Mouse (Mus musculus) hindbrain, embryonic 14.5 days (tissue): Measurements from ENCODE around the gene Scyl1. TPM values are rescaled to one million over a fixed set of nuclear protein-coding genes. Genes with fewer than 3 reads are reported as not detected.
A peak's percentile ranks its signal among the peaks of the same experiment; 100 is the strongest.

Source experiments
- ATAC-seq: fragments of 200-750 bp; cut with Nextera tagmentation; 2 replicates; pipeline ENCODE4 v1.8.0; 2017; ENCODE audit warnings: moderate number of reproducible peaks, mild to moderate bottlenecking, moderate TSS enrichment, moderate library complexity; ENCODE audit not compliant: low FRiP score
- DNase-seq: peaks from one replicate; pipeline ENCODE4 v3.0.0-alpha.2; 2015; ENCODE audit warnings: low spot score
- H3K27ac ChIP-seq: fragments of 300-500 bp; sonication (generic); 2 replicates; pipeline ENCODE4 v1.5.1; 2014; ENCODE audit warnings: mild to moderate bottlenecking, moderate library complexity
- H3K27me3 ChIP-seq: fragments of 300-500 bp; sonication (generic); 2 replicates; pipeline ENCODE4 v1.6.1; 2014; ENCODE audit warnings: mild to moderate bottlenecking, low read length, mixed read lengths; ENCODE audit not compliant: control insufficient read depth, insufficient read depth
- H3K36me3 ChIP-seq: fragments of 300-500 bp; sonication (generic); replicated peaks from 2 replicates; pipeline ENCODE4 v1.6.1; 2014; ENCODE audit not compliant: control insufficient read depth, insufficient read depth
- H3K4me1 ChIP-seq: fragments of 300-500 bp; sonication (generic); replicated peaks from 2 replicates; pipeline ENCODE4 v1.6.1; 2014; ENCODE audit warnings: antibody characterized with exemption, low read length, mixed read lengths; ENCODE audit not compliant: control insufficient read depth, insufficient read depth
- H3K4me2 ChIP-seq: fragments of 300-500 bp; sonication (generic); replicated peaks from 2 replicates; pipeline ENCODE4 v1.6.1; 2014; ENCODE audit warnings: mild to moderate bottlenecking, moderate library complexity
- H3K4me3 ChIP-seq: fragments of 300-500 bp; sonication (generic); replicated peaks from 2 replicates; pipeline ENCODE4 v1.5.1; 2014; ENCODE audit warnings: mild to moderate bottlenecking, low read length
- H3K9ac ChIP-seq: fragments of 300-500 bp; sonication (generic); 2 replicates; pipeline ENCODE4 v1.6.1; 2014
- H3K9me3 ChIP-seq: fragments of 300-500 bp; sonication (generic); 2 replicates; pipeline ENCODE4 v1.6.1; 2016; ENCODE audit warnings: low read length; ENCODE audit not compliant: control insufficient read depth
- WGBS: fragments of 180-500 bp; shearing (Covaris S2); extraction: QIAGEN DNeasy Blood & Tissue Kit; methylation state at CpG from one replicate; pipeline ENCODE4 v1.1.7; 2014; 5-methylcytosine and 5-hydroxymethylcytosine counted together
- polyA plus RNA-seq: library from polyadenylated mRNA; unstranded; fragments of >200 nt; fragmentation: Nextera tagmentation; extraction: Ambion mirVana; gene quantifications from 2 replicates; pipeline ENCODE4 v1.2.1, GENCODE M21; 2014

Gene Scyl1
- polyA plus RNA-seq, 1 experiment from 2014 or later, result 73.5 TPM

DNA sequence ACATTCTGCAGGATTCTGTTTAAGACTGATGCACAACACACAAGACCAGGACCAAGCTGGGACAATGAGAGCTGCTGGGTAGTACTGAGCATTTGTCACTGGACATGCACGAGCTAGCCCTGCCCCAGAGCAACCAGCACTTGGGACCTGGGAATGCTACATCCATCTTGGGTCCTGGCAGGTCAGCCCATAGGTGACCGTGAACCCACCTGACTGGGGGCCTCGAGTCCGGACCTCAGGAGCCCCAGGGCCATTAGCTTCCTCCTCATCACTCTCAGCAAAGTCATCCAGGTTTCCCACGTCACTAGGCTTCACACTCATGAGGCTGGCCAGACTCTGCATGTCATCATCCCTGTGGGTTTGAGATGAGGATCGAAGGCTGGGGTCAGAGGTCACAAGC, 50.0 kb downstream of the Scyl1 start:
- H3K9ac ChIP-seq, result no peak overlapping the region
- H3K9me3 ChIP-seq, result no peaks in the 10 kb centered on the region
- DNase-seq (no peak), ATAC-seq (no peak)
- H3K36me3 ChIP-seq, result peaks cover 83% of the 10 kb centered on the region
- H3K4me3 ChIP-seq, result no peak overlapping the region
- 93% methylated on average over 6 of the region's 6 CpGs for WGBS
- peaks cover 23% of the 10 kb centered on the region for H3K4me1 ChIP-seq
- no peak overlapping the region for H3K27ac ChIP-seq
- no peak overlapping the region for H3K4me2 ChIP-seq
- no peaks in the 10 kb centered on the region for H3K27me3 ChIP-seq

DNA sequence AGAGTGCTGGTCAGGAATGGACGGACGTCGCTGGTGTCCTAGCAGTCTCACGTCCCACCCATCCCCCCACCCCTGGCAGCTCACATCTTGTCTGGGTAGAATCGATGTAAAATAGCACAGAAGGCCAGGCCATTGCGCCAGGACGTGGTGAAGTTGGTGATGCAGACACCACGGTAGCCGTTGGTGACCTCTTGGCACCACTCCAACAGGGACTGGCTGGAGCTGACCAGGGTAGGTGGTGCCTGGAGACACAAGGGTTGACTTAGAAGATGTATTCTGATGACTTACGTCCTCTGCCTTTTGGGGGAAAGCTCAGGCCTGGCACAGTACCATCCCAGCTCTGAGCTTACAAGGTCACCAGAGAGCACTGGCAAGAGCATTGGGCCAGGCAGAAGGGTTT, 54.3 kb downstream of the Scyl1 start:
- Histone ChIP-seq H3K27me3 (no peaks in the 10 kb centered on the region), H3K9ac (no peak overlapping the region), H3K9me3 (no peaks in the 10 kb centered on the region), H3K36me3 (peaks cover 78% of the 10 kb centered on the region), H3K27ac (no peak overlapping the region), H3K4me1 (peaks cover 14% of the 10 kb centered on the region), H3K4me3 (no peak overlapping the region), H3K4me2 (no peak overlapping the region)
- DNase-seq, result no peak
- WGBS, result 48% methylated on average over 10 of the region's 10 CpGs
- ATAC-seq, result no peak

DNA sequence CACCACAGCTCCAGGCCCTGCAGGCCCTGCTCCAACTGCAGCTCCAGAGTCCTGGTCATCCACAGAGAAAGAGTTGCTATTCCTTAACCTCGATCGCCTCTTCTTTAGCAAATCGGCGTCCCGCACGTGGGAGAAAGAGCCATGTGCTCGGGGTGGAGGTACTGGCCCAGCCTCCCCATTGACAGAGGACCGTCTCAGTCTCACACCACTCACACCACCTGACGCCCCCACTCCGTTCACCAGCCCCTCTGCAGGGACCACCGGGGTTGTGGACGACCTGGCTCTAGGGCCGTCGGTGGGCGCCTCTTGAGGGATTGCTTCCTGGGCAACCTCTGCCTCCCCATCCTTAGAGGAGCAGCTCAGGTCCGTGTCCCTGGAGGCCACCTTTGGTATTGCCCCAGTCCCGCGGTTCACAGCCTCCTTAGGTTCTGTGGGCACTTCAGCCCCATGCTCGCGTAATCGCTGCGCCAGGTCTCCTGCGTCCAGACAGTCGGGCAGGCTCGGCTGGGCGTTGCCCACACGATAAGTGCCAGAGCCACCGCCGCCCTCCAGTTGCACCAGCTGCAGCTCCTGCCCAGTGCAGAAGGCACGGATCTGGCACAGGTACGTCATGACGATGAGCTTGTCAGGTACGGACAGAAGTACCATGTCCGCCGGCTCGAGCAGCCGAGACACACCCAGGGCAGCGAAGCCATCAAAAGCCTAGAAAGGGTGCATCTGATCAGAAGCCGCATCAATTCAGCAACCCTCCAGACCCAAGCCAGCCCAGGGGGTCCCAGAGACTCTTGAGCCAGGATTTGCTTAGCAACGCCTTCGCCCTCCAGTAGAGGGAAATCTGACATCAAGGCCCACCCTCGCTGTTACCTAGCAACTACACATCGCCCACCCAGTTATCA, 55.2 kb downstream of the Scyl1 start:
- Histone ChIP-seq H3K27ac (no peak overlapping the region), H3K4me3 (peak overlapping the region; percentile 11; the same call in 1 of the 2 replicates), H3K4me2 (peak overlapping the region; percentile 42), H3K36me3 (peaks cover 77% of the 10 kb centered on the region), H3K9me3 (no peaks in the 10 kb centered on the region), H3K4me1 (peaks cover 14% of the 10 kb centered on the region), H3K27me3 (no peaks in the 10 kb centered on the region), H3K9ac (peak overlapping the region; percentile 35)
- ATAC-seq, result peak; percentile 60; the same call in 1 of the 2 replicates
- 19% methylated on average over 43 of the region's 43 CpGs for WGBS
- peak; percentile 67 for DNase-seq

DNA sequence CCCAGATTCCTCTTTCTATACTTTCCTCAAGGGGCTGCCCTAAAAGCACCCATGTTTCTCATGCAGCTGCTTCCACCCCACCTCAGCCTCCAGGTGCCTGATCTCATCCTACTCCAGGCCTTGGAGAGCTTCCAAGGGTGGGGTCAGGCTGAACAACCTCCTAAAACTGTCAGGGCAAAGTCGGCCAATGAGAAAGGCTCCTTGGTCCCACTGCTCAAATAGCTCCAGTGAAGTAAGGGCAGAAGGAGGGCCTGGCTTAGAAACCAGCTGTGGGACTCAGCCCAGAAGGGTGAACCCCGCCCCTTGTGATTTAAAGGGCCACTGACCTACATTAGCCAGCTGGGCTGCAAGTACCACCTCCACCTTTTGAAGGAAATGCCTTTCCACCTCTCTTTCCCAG, 57.5 kb downstream of the Scyl1 start:
- Histone ChIP-seq H3K9me3 (no peaks in the 10 kb centered on the region), H3K4me2 (no peak overlapping the region), H3K27me3 (no peaks in the 10 kb centered on the region), H3K36me3 (peaks cover 76% of the 10 kb centered on the region), H3K9ac (no peak overlapping the region), H3K27ac (no peak overlapping the region), H3K4me3 (no peak overlapping the region), H3K4me1 (peaks cover 14% of the 10 kb centered on the region)
- WGBS, result 20% methylated on average over 2 of the region's 2 CpGs
- DNase-seq (no peak), ATAC-seq (no peak)

DNA sequence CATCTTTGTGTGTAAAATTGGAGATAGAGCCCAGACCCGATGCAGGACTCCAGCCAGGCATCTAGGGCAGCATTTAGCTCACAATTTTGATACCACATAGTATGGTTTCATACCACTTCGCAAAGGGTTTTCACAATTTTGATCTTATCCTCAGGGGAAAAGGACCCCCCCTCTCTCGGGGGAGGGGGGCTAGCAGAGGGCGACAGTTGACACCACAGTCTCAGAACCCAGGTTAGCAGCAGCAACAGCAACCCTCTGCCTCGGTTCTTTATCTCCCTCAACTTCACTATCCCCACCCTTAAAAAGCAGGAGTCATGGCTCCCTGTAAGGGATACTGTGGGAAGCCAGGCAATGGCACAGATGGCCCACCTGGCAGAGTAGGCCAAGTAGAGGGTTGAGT, 58.0 kb downstream of the Scyl1 start:
- H3K36me3 ChIP-seq, result peaks cover 76% of the 10 kb centered on the region
- no peak overlapping the region for H3K4me2 ChIP-seq
- no peaks in the 10 kb centered on the region for H3K27me3 ChIP-seq
- H3K27ac ChIP-seq, result no peak overlapping the region
- 86% methylated on average over 5 of the region's 5 CpGs for WGBS
- no peak overlapping the region for H3K9ac ChIP-seq
- ATAC-seq (no peak), DNase-seq (no peak)
- H3K4me1 ChIP-seq, result peaks cover 14% of the 10 kb centered on the region
- no peak overlapping the region for H3K4me3 ChIP-seq
- no peaks in the 10 kb centered on the region for H3K9me3 ChIP-seq

DNA sequence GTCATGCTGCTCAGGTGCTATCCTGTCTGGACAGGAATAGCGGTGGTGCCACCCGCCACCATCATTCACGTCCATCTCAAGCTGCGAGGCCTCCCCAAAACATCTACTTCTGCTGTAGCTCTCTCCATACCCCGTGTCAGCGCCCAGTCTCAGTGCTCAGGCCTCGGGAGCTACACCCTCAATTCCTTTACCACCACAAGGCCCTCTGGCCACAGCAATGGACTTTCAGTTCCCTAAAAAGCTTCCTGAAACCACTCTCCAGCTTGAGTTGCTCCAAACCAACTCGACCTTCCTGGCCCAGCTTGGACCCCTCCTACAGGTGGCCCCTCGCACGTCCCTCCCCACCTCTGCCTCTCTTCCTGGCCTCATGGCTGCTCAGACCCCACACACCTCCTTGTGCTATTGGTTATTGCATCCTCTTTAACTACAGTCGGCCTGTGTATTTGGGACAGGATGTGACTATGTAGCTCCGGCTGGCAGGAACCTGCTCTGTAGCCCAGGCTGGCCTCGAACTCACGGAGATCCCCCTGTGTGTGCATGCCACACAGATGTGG, 59.2 kb downstream of the Scyl1 start:
- WGBS, result 96% methylated on average over 14 of the region's 14 CpGs
- Histone ChIP-seq H3K4me1 (peaks cover 11% of the 10 kb centered on the region), H3K4me2 (no peak overlapping the region), H3K36me3 (peaks cover 77% of the 10 kb centered on the region), H3K4me3 (no peak overlapping the region), H3K27me3 (no peaks in the 10 kb centered on the region), H3K9ac (no peak overlapping the region), H3K27ac (no peak overlapping the region), H3K9me3 (no peaks in the 10 kb centered on the region)
- DNase-seq (no peak), ATAC-seq (no peak)

DNA sequence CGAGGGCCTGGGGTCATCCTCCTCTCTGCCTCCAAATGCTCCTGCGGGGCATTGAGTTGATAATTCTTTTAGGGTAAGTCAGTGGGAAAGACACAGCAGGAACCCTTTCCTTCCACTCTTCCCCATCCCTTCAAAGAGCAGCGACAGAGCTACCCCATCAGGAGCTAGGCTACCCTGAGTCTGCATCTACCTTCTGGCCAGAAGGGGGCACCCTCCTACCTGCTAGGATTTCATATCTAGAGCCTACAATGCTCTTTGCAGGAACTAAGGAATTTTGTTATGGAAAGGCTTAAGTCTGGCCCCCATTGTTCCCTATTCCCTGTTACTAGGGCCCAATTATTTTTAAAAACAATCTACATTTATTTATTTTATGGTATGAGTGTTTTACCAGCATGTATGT, 60.0 kb downstream of the Scyl1 start:
- H3K27me3 ChIP-seq, result no peaks in the 10 kb centered on the region
- H3K4me2 ChIP-seq, result no peak overlapping the region
- no peak for DNase-seq
- no peak overlapping the region for H3K9ac ChIP-seq
- H3K4me3 ChIP-seq, result no peak overlapping the region
- H3K4me1 ChIP-seq, result peaks cover 4% of the 10 kb centered on the region; the same call in 1 of the 2 replicates
- H3K27ac ChIP-seq, result no peak overlapping the region
- 8% methylated on average over 3 of the region's 3 CpGs for WGBS
- no peak for ATAC-seq
- H3K9me3 ChIP-seq, result no peaks in the 10 kb centered on the region
- peaks cover 85% of the 10 kb centered on the region for H3K36me3 ChIP-seq

DNA sequence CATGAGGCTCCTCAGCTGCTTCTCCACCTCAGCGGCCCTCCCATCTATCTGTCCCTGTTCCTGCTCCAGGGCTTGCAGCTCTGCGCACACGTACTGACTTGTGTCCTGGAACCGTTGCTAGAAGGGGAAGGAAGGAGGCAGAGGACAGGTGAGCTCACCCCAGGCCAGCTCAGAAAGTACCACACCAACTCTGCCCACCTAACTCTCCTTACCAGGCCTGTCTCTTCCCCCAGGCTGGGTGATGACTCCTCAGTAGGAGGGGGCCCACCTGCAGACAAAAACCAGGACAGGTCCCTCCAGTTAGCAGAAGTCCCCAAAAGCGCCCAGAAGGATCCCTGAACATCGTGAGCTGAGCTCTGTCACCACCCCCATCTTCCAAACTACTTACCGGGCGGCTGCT, 60.6 kb downstream of the Scyl1 start:
- H3K9me3 ChIP-seq, result no peaks in the 10 kb centered on the region
- H3K4me2 ChIP-seq, result no peak overlapping the region
- 74% methylated on average over 8 of the region's 8 CpGs for WGBS
- H3K36me3 ChIP-seq, result peaks cover 88% of the 10 kb centered on the region
- no peak overlapping the region for H3K4me3 ChIP-seq
- no peaks in the 10 kb centered on the region for H3K27me3 ChIP-seq
- DNase-seq (no peak), ATAC-seq (no peak)
- no peak overlapping the region for H3K27ac ChIP-seq
- H3K9ac ChIP-seq, result no peak overlapping the region
- H3K4me1 ChIP-seq, result no peaks in the 10 kb centered on the region

DNA sequence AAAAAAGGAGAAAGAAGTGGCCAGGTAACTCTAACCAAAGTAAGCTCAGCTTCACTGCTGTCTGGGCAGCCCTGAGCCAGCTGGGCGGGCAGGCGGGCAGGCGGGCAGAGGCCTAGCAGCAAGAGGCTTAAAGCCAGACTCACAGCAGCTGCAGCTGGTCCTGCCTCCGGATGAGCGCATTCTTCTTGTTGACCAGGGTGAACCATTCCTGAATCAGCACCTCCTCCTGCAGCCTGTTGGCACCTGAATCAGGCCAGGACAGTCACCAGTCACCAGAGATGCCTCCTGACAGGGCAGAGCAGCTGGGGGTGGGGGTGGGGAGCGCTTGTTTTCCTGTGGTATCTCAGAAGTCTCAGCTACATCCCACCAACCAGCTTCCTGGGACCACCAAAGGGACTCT, 61.2 kb downstream of the Scyl1 start:
- H3K4me1 ChIP-seq, result no peaks in the 10 kb centered on the region
- H3K9ac ChIP-seq, result no peak overlapping the region
- ATAC-seq (no peak), DNase-seq (no peak)
- no peaks in the 10 kb centered on the region for H3K9me3 ChIP-seq
- H3K4me2 ChIP-seq, result no peak overlapping the region
- H3K4me3 ChIP-seq, result no peak overlapping the region
- H3K27me3 ChIP-seq, result no peaks in the 10 kb centered on the region
- no peak overlapping the region for H3K27ac ChIP-seq
- 82% methylated on average over 6 of the region's 6 CpGs for WGBS
- H3K36me3 ChIP-seq, result peaks cover 85% of the 10 kb centered on the region
